Mouse (Mus musculus) lung, adult 2 months (tissue): ENCODE measurements around the gene Tifa.

Experiments
- CTCF ChIP-seq: fragments of 200-500 bp; IDR thresholded peaks from 2 replicates; pipeline ENCODE4 v1.5.1; 2011; ENCODE audit warnings: mild to moderate bottlenecking, low read length, control low read depth; ENCODE audit not compliant: insufficient read depth
- POLR2A ChIP-seq: fragments of 200-500 bp; IDR thresholded peaks from 2 replicates; pipeline ENCODE4 v1.6.1; 2011; ENCODE audit warnings: low read depth, mild to moderate bottlenecking, control low read depth, low read length, borderline replicate concordance; ENCODE audit errors: extremely low read depth

DNA sequence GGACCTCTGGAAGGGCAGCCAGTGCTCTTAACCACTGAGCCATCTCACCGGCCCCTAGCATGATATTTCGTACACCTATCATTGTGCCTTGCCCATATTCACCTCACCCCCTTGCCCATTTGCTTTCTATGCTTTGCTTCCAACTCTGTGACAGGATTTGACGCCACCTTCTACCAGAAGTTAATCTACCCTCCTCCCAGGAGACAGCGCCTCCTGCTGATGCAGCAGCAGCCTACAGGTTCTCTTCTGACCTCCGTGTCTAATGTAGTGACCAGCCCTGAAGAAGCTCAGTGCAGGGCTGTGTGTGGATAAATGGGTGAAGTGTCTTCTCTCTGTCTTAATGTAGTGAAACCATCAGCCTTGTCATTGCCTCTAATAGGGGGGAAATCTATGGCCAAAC is 25.1 kb upstream of the Tifa start:
- TF ChIP-seq CTCF: no peak
- TF ChIP-seq POLR2A: no peak
